Mouse (Mus musculus) liver, postnatal 0 days (tissue): Measurements from ENCODE around the gene Smo.

Source experiments
- CTCF ChIP-seq: sonication (generic); IDR thresholded peaks from 2 replicates; pipeline ENCODE4 v1.5.1; 2016; ENCODE audit warnings: antibody characterized with exemption, low read depth
- EP300 ChIP-seq: IDR thresholded peaks from 2 replicates; pipeline ENCODE4 v1.6.1; 2016; ENCODE audit warnings: antibody characterized with exemption, low read depth, mild to moderate bottlenecking

DNA sequence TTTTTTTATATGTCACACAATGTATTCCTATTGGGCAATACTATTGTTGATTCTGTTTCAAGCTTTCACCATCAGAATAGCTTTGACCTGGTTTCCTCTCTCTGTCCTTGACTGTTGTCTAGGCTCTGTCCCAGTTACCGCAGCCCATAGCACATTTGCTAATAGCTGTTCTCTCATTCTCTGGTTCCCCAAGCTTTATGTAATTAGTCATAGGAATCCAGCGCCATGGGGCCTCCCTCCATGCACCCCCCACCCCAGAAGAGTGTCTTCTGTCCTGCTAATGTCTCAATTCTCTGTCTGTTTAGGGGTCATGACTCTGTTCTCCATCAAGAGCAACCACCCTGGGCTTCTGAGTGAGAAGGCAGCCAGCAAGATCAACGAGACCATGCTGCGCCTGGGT lies 21.2 kb downstream of the Smo start:
- TF ChIP-seq CTCF (no peak), EP300 (no peak)
